Mouse (Mus musculus) MEL-GATA-1-ER (cell line): Measurements from ENCODE around the gene Tnxb.

ENCODE experiments used
- DNase-seq: peaks from one replicate; pipeline ENCODE4 v3.0.0-alpha.2; 2012; ENCODE audit warnings: low read depth; ENCODE audit errors: extremely low read depth

The Tnxb gene

DNA sequence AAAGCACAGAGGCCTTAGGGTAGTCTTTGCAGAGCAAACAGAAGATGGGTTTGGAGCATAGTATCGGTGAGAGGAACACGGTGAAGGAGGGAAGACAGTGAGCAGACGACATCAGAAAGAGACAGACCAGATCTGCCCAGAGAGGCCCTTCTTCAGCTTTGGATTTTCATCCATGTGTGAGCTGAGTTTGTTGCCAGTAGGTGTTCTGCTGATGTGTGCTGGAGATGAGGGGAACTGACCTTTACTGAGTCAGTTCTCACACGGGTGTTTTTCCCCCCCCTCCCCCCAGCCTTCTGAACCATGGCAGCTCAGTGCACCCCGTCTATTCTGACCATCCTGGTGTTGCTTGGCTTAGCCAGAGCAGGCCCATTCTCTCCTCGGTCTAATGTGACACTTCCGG is at the start of gene Tnxb:
Tnxb (plus strand) TSS at position 301 of the 400 bp plus-strand sequence.
- DNase-seq, result no peak

DNA sequence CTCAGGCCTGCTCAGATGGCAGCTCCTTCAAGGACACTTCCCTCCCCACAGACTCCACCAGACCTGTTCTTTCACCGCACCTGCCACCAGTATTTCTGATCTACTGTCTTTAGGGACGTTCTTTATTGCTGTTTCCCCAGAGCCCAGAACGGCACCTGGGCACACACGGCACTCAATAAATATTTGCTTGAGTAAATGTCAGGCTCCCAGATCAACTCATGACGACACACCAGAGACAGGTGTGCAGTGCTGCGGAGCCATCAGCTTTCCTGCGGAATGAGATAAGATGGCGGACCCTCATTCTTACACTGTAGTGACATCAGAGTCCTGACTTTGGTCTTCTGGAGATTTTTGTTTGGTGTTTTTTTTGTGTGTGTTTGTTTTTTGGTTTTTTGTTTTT is 49.3 kb upstream of the Tnxb start:
- no peak for DNase-seq

DNA sequence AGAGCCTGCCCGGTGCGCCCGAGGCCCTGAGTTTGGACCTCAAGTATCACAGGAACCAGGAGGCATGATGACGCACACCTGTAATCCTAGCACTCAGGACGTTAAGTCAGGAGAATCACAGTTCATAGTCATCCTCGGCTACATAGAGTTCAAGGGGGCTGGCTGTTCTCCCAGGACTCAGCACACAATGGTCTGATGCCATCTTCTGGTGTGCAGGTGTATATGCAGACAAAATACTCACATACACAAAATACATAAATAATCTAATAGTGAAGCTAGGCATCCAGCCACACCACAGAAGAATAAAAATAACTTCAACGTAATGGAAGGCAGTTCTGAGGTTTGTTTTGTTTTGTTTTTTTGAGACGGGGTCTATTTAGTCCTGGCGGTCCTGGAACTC is 47.2 kb upstream of the Tnxb start:
- no peak for DNase-seq

DNA sequence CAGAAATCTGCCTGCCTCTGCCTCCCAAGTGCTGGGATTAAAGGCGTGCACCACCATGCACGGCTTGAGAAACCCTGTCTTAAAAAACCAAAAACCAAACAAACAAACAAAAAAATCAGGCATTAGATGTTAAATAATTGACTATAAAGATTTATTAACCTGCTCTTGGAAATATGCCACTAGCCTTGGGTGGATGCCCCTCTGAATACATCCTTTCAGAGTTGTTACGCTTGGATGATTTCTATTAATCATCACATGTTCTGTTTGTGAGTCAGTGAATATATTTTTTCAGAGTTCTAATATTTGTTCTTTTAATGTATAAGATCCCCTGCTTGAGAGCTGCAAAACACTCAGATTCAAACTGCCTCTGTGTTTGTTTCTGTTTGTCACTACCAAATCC is 45.4 kb upstream of the Tnxb start:
- no peak for DNase-seq

DNA sequence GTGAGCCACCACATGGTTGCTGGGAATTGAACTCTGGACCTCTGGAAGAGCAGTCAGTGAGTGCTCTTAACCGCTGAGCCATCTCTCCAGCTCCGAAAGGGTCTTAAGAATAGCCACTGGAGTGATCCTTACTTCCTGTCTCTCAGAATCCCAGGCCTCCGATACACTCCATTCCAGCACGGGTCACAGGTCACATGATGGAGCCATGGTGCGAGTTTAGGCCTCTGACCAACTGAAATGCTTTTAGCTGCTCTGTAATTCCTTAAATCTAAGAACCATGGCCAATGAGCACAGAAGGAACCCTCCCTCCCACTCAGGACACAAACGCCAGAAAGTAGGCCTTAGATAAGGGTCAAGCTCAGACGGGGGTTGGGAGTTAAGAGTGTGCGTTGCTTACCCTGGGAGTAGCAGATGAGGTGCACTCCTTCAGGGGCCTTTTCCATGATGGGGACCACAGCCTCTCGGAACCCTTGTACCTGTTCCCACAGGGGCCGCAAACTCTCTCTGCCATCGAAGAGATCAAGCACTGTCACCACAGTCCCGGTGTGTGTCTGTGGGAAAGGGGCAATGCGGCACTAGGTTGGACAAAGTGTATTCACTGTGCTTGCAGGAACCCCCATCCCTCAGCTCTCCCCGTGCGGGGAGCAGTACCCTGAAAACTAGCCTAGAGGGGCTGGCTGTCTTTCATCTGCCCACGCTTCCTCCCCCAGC is 44.1 kb upstream of the Tnxb start:
- DNase-seq, result no peak

DNA sequence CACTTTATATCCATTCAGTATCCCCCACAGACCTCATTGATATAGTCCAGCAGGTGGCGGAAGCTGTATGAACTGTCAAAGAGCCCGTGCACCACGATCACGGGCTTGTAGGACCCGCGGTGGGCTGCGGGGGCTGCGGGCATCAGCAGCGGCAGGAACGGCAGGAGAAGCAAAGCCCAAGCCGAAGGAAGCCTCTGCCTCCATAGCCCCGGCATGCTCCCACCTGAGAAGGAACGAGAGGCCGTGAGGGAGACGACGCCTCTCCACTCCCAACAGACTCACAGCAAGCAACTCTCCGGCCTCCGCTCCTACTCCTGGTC is 43.6 kb upstream of the Tnxb start:
- DNase-seq, result no peak

DNA sequence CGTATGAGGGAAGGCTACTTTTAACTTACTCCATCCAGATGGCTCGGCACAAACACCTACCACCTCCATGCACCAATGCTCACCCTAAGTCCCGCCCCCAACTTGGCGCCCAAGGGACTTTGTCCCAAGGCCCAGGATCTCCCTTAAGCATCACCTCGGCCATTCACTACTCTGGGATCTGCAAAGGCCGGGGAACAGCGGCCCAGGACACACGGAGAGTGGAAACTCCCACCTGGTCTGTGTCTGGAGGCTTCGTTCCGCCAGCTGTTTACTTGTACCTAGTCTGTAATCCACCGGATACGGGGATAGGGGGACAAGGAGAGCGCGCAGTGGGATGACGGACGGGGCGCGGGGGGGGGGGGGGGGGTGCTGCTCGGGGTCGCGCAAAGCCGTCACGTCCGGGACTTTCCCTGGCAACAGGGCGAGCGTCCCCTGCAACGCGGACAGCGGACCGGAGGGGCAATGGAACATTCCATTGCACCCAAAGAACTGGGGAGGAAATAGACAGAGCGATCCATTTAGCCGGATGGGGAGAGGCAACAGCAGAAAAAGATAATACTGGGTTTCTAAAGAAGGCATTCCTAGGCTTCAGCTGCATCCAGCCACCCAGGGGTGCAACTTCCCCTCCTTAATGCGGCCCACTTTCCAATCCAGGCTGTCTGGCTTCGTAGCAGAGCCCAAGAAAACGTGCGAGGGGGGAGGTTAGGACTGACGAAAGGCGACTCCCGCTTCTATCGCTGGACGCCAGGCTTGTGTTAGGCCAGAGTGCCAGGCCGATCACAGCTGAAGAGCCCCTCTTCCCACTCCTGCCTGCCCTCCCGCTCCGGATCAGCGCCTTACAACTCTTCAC is 43.0 kb upstream of the Tnxb start:
- DNase-seq, result peak; percentile 94

DNA sequence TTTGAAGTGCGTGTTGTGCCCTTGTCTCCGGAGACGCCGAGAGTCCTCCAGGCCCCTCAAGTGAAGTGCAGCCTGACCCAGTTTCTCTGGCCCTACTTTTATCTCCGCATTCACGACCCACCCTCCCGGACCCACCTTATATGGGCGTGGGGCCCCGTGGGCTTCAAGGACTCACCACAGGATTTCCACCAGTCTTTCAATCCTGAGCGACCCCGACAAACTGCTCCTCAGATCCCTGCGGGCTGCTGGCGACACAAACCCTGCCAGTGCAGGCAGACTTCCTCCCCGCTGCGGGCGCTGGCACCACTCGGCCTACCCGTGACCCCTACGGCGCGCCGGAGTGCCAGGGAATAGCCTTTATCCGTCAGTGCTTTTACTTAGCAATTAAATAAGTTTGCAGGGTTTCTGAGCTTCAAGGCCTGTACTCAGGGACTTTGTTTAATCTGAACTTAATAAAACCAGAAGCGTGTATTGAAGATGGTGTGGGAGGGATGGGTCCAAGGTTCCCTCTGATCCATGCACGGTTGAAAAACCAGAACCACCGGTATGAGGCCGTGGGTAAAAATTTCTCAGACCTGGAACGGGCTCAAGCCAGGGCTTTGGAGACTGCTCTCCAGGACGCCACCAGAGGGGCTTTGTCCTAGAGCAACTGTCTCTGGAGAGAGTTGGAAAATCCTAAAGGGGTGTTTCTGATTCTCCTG is 42.2 kb upstream of the Tnxb start, which contains the start of gene Ppt2:
Ppt2 (minus strand) TSS at position 568 of the 701 bp plus-strand sequence.
- DNase-seq, result no peak

DNA sequence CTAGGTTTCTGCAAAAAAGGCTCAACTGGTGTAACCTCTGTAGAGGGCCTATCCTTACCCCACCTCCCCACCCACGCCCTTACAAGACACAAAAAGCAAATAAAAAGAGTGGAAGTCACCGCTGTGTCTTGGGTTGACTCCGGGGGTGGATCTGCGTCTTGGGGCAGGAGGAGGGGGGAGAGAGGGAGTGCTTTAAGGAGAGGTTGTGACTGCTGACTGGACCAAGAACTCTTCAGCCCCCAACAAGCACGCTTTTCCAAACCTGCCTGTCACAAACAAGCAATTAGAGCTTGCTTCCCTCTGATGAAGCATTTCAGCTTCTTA is 41.7 kb upstream of the Tnxb start:
- DNase-seq, result no peak

DNA sequence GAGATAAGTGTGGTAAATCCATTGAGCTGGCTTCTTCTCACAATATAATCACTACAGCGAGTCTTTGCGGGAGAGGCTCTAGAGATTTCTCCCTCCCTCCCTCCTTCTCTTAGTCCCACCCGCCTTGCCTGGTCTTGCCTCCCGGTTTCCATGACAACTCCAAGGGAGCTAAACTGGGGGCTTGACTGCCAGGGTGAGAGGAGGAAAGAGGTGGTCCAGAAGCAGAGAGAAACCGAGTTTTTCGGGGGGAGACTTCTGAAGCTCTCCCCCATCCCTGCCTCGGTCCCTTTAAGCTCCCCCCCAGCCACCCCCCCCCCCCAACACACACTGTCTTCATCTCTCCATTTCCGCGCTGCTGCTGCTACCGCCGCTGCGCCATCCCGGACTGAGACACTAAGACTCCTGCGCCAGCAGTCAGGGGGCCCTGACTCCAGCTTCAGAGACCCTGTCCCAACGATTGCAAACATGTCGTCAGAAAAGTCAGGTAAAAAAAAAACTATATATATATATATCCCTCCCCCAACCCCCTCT is 41.0 kb upstream of the Tnxb start, which contains the start of gene Prrt1:
Prrt1 (plus strand) TSS at position 313 of the 531 bp plus-strand sequence.
- no peak for DNase-seq

DNA sequence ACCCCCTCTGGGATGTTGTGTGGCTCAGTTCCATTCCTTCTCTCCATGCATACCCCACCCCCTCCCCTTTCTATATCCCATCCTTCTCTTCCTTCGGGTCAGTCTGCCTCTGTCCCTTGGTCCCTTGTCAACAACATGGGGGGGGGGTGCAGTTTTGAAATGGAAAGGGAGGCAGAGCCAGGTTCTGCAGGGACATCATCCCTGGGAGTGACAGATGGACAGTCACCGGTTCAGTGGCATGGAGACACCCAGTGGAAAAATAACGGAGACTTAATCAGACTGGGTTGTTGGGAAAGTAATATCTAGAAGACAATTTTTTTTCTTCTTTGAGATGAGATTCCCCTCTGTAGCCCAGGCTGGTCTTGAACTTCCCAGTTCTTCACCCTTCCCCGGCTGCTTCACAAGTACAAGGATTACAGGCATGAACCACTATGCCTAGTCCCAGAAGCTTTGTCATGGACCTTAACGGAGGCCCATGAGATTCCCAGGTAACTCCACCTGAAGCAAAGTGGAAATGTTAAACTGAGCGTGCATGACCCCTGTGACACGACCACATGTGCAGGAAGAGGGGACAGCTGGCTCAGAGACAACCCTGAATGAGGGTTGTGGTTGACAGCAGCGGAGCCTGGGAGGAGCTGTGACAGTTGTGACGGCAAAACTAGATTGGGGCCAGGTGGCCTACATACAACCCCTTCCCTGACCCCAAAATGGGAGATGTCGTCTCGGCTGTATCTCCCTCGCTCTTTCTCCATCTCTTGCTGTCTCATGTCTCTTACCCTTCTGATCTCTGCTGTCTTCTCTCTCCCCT is 40.3 kb upstream of the Tnxb start:
- no peak for DNase-seq

DNA sequence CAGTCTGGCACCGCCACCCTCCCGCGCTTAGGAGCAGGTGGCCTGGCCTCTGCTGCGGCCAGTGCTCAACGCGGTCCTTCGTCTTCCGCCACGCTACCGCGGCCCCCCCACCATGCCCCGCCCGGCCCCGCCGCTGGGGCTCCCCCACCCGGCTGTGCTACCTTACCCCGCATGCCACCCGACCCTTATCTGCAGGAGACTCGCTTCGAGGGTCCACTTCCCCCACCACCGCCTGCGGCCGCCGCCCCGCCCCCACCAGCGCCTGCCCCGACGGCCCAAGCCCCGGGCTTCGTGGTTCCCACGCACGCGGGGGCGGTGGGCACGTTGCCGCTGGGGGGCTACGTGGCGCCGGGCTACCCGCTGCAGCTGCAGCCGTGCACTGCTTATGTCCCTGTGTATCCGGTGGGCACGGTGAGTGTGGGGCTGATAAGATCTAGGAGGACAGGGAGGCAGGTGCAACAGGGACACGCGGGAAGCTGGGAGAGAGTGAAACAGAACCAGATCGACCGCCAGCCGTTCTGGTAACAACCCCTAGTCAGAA is 39.5 kb upstream of the Tnxb start:
- DNase-seq, result no peak

DNA sequence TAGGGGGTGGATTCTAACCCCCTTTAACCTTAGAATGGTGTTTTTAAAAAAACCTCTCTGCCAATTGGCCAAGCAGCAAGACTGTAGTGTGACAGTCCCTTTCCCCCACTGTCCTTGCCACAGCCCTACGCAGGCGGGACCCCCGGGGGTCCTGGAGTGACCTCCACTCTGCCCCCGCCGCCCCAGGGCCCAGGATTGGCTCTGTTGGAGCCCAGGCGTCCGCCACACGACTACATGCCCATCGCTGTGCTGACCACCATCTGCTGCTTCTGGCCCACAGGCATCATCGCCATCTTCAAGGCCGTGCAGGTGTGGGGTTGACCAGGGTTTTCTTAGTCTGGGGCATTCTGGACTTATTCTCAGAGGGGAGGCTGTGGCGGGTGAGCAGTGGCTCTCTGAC is 38.7 kb upstream of the Tnxb start:
- DNase-seq, result no peak

DNA sequence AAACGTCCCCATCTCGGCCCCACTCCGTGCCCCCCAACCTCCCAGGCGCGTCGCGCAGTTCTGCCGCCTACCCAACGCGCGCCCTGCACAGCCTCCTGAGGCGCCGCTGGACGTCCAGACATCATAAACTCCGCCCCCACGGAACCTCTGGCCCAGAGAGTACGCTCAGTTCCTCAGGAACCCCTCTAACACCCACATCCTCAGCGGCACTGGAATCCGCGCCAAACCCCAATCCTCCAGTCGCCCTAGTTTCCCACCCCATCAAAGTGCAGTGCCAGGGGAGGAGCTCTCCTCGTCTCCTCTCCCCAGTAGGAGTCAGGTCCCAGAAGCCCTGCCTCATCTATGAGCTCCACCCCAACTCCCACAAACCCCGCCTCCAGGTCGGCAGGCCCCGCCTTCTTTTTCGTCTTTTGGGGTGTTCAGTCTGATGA is 38.1 kb upstream of the Tnxb start:
- peak; percentile 89 for DNase-seq

DNA sequence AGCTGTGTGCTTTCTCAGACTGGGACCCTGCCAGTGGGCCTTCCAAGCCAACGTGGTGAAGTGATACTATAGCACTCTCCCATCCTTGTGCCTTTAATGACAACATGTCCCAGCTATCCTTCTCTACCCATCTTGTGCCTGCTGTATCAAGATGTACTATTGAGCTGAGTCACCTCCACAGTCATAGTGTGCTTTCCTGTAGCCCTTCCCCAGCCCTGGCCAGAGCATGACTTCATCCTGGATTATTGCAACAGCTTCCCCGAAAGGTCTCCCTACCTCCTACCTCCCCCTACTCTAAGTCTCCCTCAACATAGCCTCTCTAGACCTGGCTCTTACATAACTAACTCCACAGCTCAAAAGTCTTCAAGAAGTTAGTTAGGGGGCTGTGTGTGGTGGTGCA is 34.7 kb upstream of the Tnxb start:
- DNase-seq, result no peak

DNA sequence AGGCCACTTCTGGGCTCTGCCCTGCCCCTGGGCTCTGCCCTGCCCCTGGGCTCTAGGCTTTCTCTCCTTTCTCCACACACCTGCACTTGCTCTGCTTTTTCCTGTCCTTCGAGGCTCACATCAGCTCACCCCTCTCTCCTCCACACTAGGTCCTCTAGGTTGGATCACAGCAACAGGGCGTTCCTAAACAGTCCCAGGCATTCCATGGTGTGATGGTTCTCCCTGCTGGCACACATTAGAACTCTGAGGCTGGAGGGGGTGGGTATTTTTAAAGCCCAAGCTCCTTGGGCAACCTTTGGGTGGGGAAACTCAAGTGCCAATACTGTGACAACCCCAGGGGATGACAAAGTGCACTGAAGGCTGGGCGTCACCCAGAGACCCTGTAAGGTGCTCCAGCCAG is 32.9 kb upstream of the Tnxb start:
- DNase-seq, result no peak

DNA sequence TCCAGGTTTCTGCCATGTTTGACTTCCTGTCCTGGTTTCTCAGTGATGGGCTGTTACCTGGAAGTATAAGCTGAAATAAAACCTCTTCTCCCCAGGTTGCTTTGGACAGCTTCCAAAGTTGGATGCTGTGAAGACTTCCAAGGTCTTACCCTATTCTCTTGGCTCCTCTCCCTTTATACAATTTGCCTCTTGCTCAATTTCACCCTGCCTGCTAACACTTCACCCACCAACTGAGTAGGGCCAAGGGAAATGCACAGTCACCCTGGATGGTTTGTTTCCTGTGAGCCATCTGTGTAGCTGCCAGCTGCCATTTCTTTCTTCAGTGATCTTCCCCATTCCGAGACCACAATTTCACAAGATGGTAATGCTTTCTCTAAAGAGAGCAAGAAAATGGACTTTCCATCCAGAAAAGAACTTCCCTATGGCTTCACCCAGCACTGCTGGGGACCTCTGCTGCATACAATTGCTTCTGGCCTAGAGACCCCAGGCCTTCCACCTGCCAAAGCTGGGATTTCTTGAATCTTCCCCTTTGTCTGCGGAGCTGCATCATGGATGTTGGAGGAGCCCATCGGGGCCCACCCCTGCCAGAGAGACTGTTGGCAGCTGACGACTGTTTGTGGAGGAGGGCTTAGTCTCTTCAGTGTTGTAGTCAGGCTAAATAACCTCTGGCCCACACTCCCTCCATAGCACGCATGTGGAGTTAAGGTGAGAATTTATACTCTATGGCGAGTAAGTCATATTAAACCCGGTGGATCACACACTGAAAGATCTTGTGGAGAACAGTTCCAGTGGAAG is 30.7 kb upstream of the Tnxb start:
- no peak for DNase-seq

DNA sequence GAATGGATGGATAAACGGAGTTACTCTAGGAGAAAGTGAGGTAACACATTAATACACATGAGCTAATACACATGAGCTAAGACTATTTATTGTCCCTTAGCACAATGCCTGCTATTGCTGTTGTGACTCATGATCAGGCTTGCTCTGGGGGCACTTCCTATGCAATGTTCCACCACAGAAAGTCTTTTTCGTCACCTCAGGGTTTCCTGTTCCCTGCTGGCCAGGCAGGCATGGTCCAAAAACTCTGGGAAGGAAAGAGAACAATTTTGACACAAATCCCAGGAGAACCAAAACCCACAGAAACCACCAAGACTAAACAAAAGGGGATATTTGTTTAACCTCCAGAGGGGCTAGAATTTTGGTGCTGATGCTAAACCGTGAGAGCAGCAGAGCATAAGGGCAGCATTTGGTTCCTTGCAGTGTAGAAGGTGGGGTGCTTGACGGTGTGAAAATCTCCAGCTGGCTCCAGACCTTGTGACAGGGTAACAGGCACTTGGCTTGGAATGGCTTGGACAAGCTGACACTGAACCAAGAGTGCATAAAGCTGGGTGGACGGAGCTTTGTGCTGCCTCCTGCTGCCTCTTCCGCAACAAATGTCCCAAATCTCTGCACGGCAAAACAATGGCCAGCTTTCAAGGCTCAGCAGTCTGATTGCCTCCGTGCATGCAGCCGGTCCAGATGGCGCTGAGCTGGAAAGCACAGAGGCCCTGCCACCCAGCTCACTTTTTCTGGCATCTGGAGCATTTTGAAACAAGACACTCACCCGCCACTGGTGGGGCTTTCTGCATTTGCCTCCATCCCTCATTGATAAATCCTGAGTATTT is 29.3 kb upstream of the Tnxb start:
- DNase-seq, result no peak

DNA sequence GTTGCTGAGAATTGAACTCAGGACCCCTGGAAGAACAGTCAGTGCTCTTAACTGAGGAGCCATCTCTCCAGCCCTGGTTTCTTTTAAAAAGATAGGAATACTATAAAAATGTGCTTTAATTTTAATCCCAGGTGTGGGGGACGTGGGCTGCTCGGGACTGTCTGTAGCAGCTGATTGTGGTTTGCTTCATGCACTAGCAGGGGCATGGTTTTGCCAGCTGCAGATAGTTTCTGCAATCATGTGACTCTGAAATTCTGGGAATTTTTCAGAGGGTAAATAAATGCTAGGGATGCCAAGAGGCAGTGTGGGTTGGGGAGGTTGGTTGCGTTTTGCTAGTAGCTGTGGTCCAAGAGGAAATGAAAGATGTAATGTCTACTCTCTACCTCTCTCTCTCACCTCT is 28.4 kb upstream of the Tnxb start:
- no peak for DNase-seq
